Comparison of ENCODE assay signal across 22 mouse cellular contexts in the genomic region with DNA sequence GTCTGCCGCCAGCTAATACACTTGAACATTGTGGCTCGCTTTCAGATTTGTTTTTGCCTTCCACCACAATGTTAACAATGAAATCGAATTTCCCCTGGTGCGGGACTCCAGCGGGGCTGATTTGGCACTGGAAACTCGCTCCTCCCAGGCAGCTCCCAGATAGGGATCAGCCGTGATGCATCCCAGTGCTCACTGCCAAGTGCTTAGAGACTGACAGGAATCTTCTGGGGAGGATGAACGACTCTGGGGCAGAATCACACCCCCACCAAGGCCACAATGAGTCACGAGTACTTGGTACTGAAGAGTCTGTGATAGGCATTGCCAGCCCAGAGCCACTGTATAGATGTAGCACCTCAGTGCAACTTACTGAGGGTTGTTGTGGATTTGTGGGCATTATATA.
DNase-seq lines count a peak whose midpoint lies in the region; ATAC-seq and TF ChIP-seq lines count a peak whose summit lies in the region.
"Had no signal": no experiment of that assay in that cellular context is flagged by ENCODE, and none has a peak within 500 bp of the region (broad histone marks: within the 10 kb centered on the region; RNA-seq: fewer than 3 reads in every experiment).

No protein-coding gene starts in this region.

- TF ChIP-seq CTCF in testis, adult 2 months (IDR thresholded peaks at IDR 0.05; ENCODE audit: control insufficient read depth, insufficient read depth, insufficient replicate concordance, low read depth, low read length), result no peak

- no peaks in the 10 kb centered on the region for H3K27me3 ChIP-seq in embryonic facial prominence, embryonic 14.5 days (replicated peaks; ENCODE audit: control insufficient read depth, insufficient read depth, low read length)
- no peaks in the 10 kb centered on the region for H3K27me3 ChIP-seq in embryonic facial prominence, embryonic 10.5 days (replicated peaks; ENCODE audit: low read depth, poor library complexity, severe bottlenecking)
- no peaks in the 10 kb centered on the region for H3K27me3 ChIP-seq in testis, adult 2 months (ENCODE audit: control insufficient read depth, insufficient read depth, low read length)
- H3K27me3 ChIP-seq: embryonic facial prominence, embryonic 12.5 days; heart, embryonic 12.5 days had no signal

- no peak for TF ChIP-seq POLR2A in testis, adult 2 months (IDR thresholded peaks at IDR 0.05; ENCODE audit: control insufficient read depth, low read depth, low read length)

- no peak overlapping the region for H3K27ac ChIP-seq in embryonic facial prominence, embryonic 14.5 days (replicated peaks; ENCODE audit: low read depth, low read length)
- no peak overlapping the region for H3K27ac ChIP-seq in embryonic facial prominence, embryonic 10.5 days (replicated peaks)
- peak overlapping the region; percentile 12; the same call in 1 of the 2 replicates for H3K27ac ChIP-seq in testis, adult 2 months (ENCODE audit: control insufficient read depth, insufficient read depth, low read depth, low read length)
- H3K27ac ChIP-seq: embryonic facial prominence, embryonic 12.5 days; hindbrain, embryonic 14.5 days; liver, embryonic 14.5 days; stomach, postnatal 0 days had no signal

- H3K36me3 ChIP-seq in embryonic facial prominence, embryonic 14.5 days (ENCODE audit: control insufficient read depth, insufficient read depth, low read length), result no peaks in the 10 kb centered on the region
- H3K36me3 ChIP-seq in embryonic facial prominence, embryonic 10.5 days (replicated peaks), result peaks cover 29% of the 10 kb centered on the region; the same call in 1 of the 2 replicates
- H3K36me3 ChIP-seq in testis, adult 2 months (ENCODE audit: control insufficient read depth, insufficient read depth, low read length), result no peaks in the 10 kb centered on the region
- H3K36me3 ChIP-seq: G1E had no signal

- no peaks in the 10 kb centered on the region for H3K4me1 ChIP-seq in embryonic facial prominence, embryonic 14.5 days (ENCODE audit: control insufficient read depth, insufficient read depth, low read length)
- H3K4me1 ChIP-seq in embryonic facial prominence, embryonic 10.5 days, result no peaks in the 10 kb centered on the region
- H3K4me1 ChIP-seq in testis, adult 2 months (ENCODE audit: control insufficient read depth, insufficient read depth, low read length), result no peaks in the 10 kb centered on the region
- H3K4me1 ChIP-seq: embryonic facial prominence, embryonic 12.5 days; megakaryocyte, embryonic 14.5 days had no signal

- no peak overlapping the region for H3K9ac ChIP-seq in embryonic facial prominence, embryonic 14.5 days (ENCODE audit: low read depth, low read length)
- H3K9ac ChIP-seq: embryonic facial prominence, embryonic 12.5 days; heart, embryonic 12.5 days; hindbrain, embryonic 14.5 days; liver, embryonic 14.5 days had no signal

- H3K4me3 ChIP-seq in embryonic facial prominence, embryonic 14.5 days (ENCODE audit: low read depth, low read length), result no peak overlapping the region
- no peak overlapping the region for H3K4me3 ChIP-seq in embryonic facial prominence, embryonic 10.5 days
- peak overlapping the region; percentile 7 for H3K4me3 ChIP-seq in testis, adult 2 months (ENCODE audit: control insufficient read depth, low read depth, low read length)
- H3K4me3 ChIP-seq: embryonic facial prominence, embryonic 12.5 days; heart, embryonic 12.5 days; megakaryocyte, embryonic 14.5 days had no signal

- peak; percentile 23 for DNase-seq in embryonic facial prominence, embryonic 14.5 days (ENCODE audit: low spot score)
- no peak for DNase-seq in embryonic facial prominence, embryonic 10.5 days (ENCODE audit: low spot score)
- no peak for DNase-seq in testis, postnatal 10 days (ENCODE audit: low spot score)
- DNase-seq in adrenal gland, postnatal 36 days, result peak; percentile 84 to 85
- DNase-seq in gastrocnemius, postnatal 10 days, result no peak
- DNase-seq in lung, adult 18-20 months, result no peak
- DNase-seq: cerebellum, adult 9-10 months; heart, postnatal 14 days; lung, postnatal 14 days; midbrain, embryonic 14.5 days; thymus, postnatal 25 days had no signal

- H3K4me2 ChIP-seq in embryonic facial prominence, embryonic 14.5 days (ENCODE audit: low read depth, low read length), result no peak overlapping the region
- H3K4me2 ChIP-seq: embryonic facial prominence, embryonic 12.5 days; heart, embryonic 12.5 days; hindbrain, embryonic 14.5 days had no signal

- H3K9me3 ChIP-seq in embryonic facial prominence, embryonic 14.5 days (ENCODE audit: control insufficient read depth, low read length), result no peaks in the 10 kb centered on the region
- H3K9me3 ChIP-seq in embryonic facial prominence, embryonic 10.5 days, result no peaks in the 10 kb centered on the region
- H3K9me3 ChIP-seq: embryonic facial prominence, embryonic 12.5 days; G1E; heart, embryonic 12.5 days; megakaryocyte, embryonic 14.5 days had no signal

- WGBS in embryonic facial prominence, embryonic 14.5 days, result 60% methylated on average over 9 of the region's 9 CpGs
- 76% methylated on average over 9 of the region's 9 CpGs for WGBS in embryonic facial prominence, embryonic 10.5 days

- no peak for ATAC-seq in embryonic facial prominence, embryonic 14.5 days (ENCODE audit: low read depth)
- ATAC-seq in megakaryocyte progenitor cell, adult 5-6 weeks (replicated peaks; ENCODE audit: poor library complexity), result no peak
- ATAC-seq: forebrain, embryonic 14.5 days; intestine, embryonic 16.5 days had no signal

Comparison
In these comparisons a context has a peak if more than half of its experiments do, and no peak if none do; other contexts are left out.
1. DNase-seq: peak in embryonic facial prominence, embryonic 14.5 days (single experiment) and adrenal gland, postnatal 36 days (2 of 2); none in embryonic facial prominence, embryonic 10.5 days (single experiment), testis, postnatal 10 days (single experiment), gastrocnemius, postnatal 10 days (single experiment) and lung, adult 18-20 months (0 of 2).